Mouse (Mus musculus) spleen, adult 2 months (tissue): Measurements from ENCODE around the gene Dnah2.

Experiments
- CTCF ChIP-seq: fragments of 200-500 bp; IDR thresholded peaks from 2 replicates; pipeline ENCODE4 v1.5.1; 2011; ENCODE audit warnings: mild to moderate bottlenecking, inconsistent platforms; ENCODE audit not compliant: insufficient read depth, insufficient read length, insufficient replicate concordance; ENCODE audit errors: extremely low read depth
- POLR2A ChIP-seq: fragments of 200-500 bp; IDR thresholded peaks from 2 replicates; pipeline ENCODE4 v1.6.1; 2011; ENCODE audit warnings: low read depth, low read length, inconsistent platforms

DNA sequence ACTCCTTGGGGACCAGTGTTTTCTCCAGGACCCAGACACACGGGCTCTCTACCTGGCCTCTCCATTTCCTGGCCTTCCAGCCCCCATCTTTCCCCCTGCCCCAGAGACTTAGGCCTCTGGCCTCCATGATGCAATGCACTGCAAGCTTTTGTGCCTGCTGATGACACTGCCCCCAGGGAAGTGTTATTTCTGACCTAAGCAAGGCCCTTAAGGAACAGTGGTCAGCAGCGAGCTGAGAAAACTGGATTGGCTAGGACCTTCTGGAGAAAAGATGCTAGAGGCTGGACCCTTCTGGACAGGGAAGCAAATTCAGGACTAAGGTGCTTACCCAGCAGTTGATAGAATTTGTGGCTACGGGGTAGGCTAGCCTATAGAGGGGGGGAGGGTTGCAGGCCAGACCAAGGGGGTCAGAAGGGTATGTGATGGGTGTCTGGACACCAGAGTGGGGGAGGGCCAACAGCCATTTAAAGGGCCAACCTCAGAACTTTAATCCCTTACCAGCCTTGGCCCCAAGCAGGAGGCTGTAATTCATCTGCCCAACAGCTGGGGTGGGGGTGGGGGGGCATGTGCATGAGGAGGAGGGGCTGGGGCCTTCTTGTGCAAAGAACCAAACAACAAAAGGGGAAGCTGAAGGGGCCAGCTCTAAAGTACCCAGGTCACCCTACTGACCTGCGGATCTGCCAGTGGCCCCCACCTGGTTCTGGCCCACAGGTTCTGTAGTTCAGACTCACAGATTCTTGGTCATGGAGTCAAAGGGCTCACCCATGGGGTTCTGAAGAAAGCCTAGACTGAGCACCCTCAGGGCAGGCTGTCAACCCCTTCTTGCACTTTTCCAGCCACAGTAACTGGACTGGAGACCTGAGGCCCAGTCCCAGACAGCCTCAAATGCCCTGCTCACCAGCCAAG, 134.2 kb downstream of the Dnah2 start:
- TF ChIP-seq CTCF: no peak
- TF ChIP-seq POLR2A: no peak
